Mouse (Mus musculus) ES-Bruce4 (cell line): ENCODE results near the gene Hyal3.

ENCODE experiments used
- CTCF ChIP-seq: IDR thresholded peaks from one replicate; pipeline ENCODE4 v1.8.1; 2011; ENCODE audit warnings: low read depth, low read length
- EP300 ChIP-seq: IDR thresholded peaks from 2 replicates; pipeline ENCODE4 v1.6.1; 2011; ENCODE audit warnings: low read depth, low read length; ENCODE audit not compliant: insufficient read depth
- POLR2A ChIP-seq: IDR thresholded peaks from one replicate; pipeline ENCODE4 v1.8.1; 2011; ENCODE audit warnings: low read length; ENCODE audit not compliant: insufficient read depth

- TF ChIP-seq CTCF: no peak
- TF ChIP-seq EP300: no peak
- TF ChIP-seq POLR2A: no peak
Measured at GRCm38 (mm10) chr9:107555701-107556100, 24.9 kb upstream of the Hyal3 start.
